Mouse (Mus musculus) MEL (cell line): ENCODE measurements at regions not wholly inside any gene's neighbourhood (a gene's known extent, or its start where the extent isn't known, plus 50 kb on each side); places are given as distances from the start of the nearest gene placed in this dataset.
A peak's percentile ranks its signal among the peaks of the same experiment; 100 is the strongest.

Source experiments
- DNase-seq: peaks from one replicate; pipeline ENCODE4 v3.0.0; 2011; ENCODE audit warnings: low read depth, low spot score
- H3K27ac ChIP-seq: 2 replicates; pipeline ENCODE4 v1.5.1; 2012; ENCODE audit warnings: low read depth, mild to moderate bottlenecking, control low read depth, low read length, moderate library complexity; ENCODE audit not compliant: control insufficient read depth
- H3K27me3 ChIP-seq, 2 experiments: fragments of 150-350 bp in 1 of 2; sonication (generic) in 1 of 2; 2 replicates each; pipeline ENCODE4 v1.6.1; 2012; ENCODE audit warnings: low read length in 2 of 2, mild to moderate bottlenecking in 2 of 2, improper control_type of control experiment in 1 of 2, moderate library complexity in 1 of 2; ENCODE audit not compliant: insufficient read depth in 2 of 2, control insufficient read depth in 1 of 2
- H3K36me3 ChIP-seq, 2 experiments: 2 replicates each; pipeline ENCODE4 v1.6.1; 2012 to 2014; ENCODE audit warnings: low read length in 2 of 2, improper control_type of control experiment in 1 of 2, inconsistent platforms in 1 of 2, mild to moderate bottlenecking in 1 of 2; ENCODE audit not compliant: insufficient read depth in 2 of 2, control insufficient read depth in 1 of 2
- H3K4me1 ChIP-seq, 2 experiments: fragments of 150-350 bp in 1 of 2; sonication (generic) in 1 of 2; 2 replicates each; pipeline ENCODE4 v1.6.1; 2012; ENCODE audit warnings: low read length in 2 of 2, improper control_type of control experiment in 1 of 2, mild to moderate bottlenecking in 1 of 2; ENCODE audit not compliant: insufficient read depth in 2 of 2, control insufficient read depth in 1 of 2
- H3K4me3 ChIP-seq, 2 experiments: fragments of 150-350 bp in 1 of 2; sonication (generic) in 1 of 2; 2 replicates each; pipeline ENCODE4 v1.5.1; 2012; ENCODE audit warnings: low read depth in 2 of 2, low read length in 2 of 2, mild to moderate bottlenecking in 2 of 2, moderate library complexity in 2 of 2, control low read depth in 1 of 2, improper control_type of control experiment in 1 of 2; ENCODE audit not compliant: control insufficient read depth in 1 of 2, insufficient read depth in 1 of 2
- H3K79me2 ChIP-seq: 2 replicates; pipeline ENCODE4 v1.6.1; 2012; ENCODE audit warnings: mild to moderate bottlenecking, low read length, moderate library complexity; ENCODE audit not compliant: control insufficient read depth, poor library complexity, insufficient read depth
- H3K9ac ChIP-seq: 2 replicates; pipeline ENCODE4 v1.6.1; 2012; ENCODE audit warnings: low read depth, mild to moderate bottlenecking, control low read depth, low read length, moderate library complexity; ENCODE audit not compliant: control insufficient read depth, poor library complexity, severe bottlenecking
- H3K9me3 ChIP-seq: fragments of 150-350 bp; sonication (generic); replicated peaks from 2 replicates; pipeline ENCODE4 v1.6.1; 2012; ENCODE audit warnings: mild to moderate bottlenecking, low read length, improper control_type of control experiment, moderate library complexity; ENCODE audit not compliant: insufficient read depth
- BHLHE40 ChIP-seq: IDR thresholded peaks from 2 replicates; pipeline ENCODE4 v1.6.1; 2012; ENCODE audit warnings: low read depth, mild to moderate bottlenecking, inconsistent platforms, low read length, improper control_type of control experiment, borderline replicate concordance
- CHD1 ChIP-seq: IDR thresholded peaks from 2 replicates; pipeline ENCODE4 v1.6.1; 2012; ENCODE audit warnings: low read depth, mild to moderate bottlenecking, inconsistent platforms, low read length, improper control_type of control experiment
- CTCF ChIP-seq, 3 experiments: IDR thresholded peaks in 2 of 3; conservative IDR thresholded peaks in 1 of 3; 2 replicates each; pipeline ENCODE4 v1.5.1; 2011 to 2012; ENCODE audit warnings: low read length in 3 of 3, low read depth in 2 of 3, mild to moderate bottlenecking in 2 of 3, improper control_type of control experiment in 1 of 3, inconsistent platforms in 1 of 3, mixed read lengths in 1 of 3, moderate library complexity in 1 of 3; ENCODE audit not compliant: control insufficient read depth in 1 of 3, insufficient read depth in 1 of 3, poor library complexity in 1 of 3, severe bottlenecking in 1 of 3
- E2F4 ChIP-seq: IDR thresholded peaks from 2 replicates; pipeline ENCODE4 v1.6.1; 2011; ENCODE audit warnings: low read depth, low read length, improper control_type of control experiment, borderline replicate concordance
- ETS1 ChIP-seq: IDR thresholded peaks from 2 replicates; pipeline ENCODE4 v1.6.1; 2012; ENCODE audit warnings: low read depth, mild to moderate bottlenecking, inconsistent platforms, low read length, improper control_type of control experiment, moderate library complexity
- GABPA ChIP-seq: IDR thresholded peaks from 2 replicates; pipeline ENCODE4 v1.6.1; 2012; ENCODE audit warnings: low read depth, mild to moderate bottlenecking, inconsistent platforms, low read length, improper control_type of control experiment, moderate library complexity
- HCFC1 ChIP-seq: IDR thresholded peaks from 2 replicates; pipeline ENCODE4 v1.6.1; 2012; ENCODE audit warnings: low read depth, mild to moderate bottlenecking, inconsistent platforms, low read length, improper control_type of control experiment, moderate library complexity
- MAX ChIP-seq: IDR thresholded peaks from 2 replicates; pipeline ENCODE4 v1.6.1; 2011; ENCODE audit warnings: low read length, improper control_type of control experiment
- MEF2A ChIP-seq: IDR thresholded peaks from 2 replicates; pipeline ENCODE4 v1.6.1; 2014; ENCODE audit warnings: low read depth, mild to moderate bottlenecking, inconsistent platforms, low read length, improper control_type of control experiment; ENCODE audit not compliant: poor library complexity, insufficient replicate concordance, severe bottlenecking; ENCODE audit errors: extremely low read depth
- MXI1 ChIP-seq: IDR thresholded peaks from 2 replicates; pipeline ENCODE4 v1.6.1; 2011; ENCODE audit warnings: mild to moderate bottlenecking, low read depth, low read length, improper control_type of control experiment
- MYB ChIP-seq: IDR thresholded peaks from 2 replicates; pipeline ENCODE4 v1.6.1; 2011; ENCODE audit warnings: mild to moderate bottlenecking, low read depth, low read length, improper control_type of control experiment
- NRF1 ChIP-seq: IDR thresholded peaks from 2 replicates; pipeline ENCODE4 v1.6.1; 2014; ENCODE audit warnings: low read depth, mild to moderate bottlenecking, inconsistent platforms, low read length, improper control_type of control experiment, moderate library complexity; ENCODE audit not compliant: poor library complexity, insufficient read depth, severe bottlenecking
- POLR2AphosphoS2 ChIP-seq: IDR thresholded peaks from 2 replicates; pipeline ENCODE4 v1.6.1; 2011; ENCODE audit warnings: low read length, improper control_type of control experiment
- USF1 ChIP-seq: IDR thresholded peaks from 2 replicates; pipeline ENCODE4 v1.6.1; 2014; ENCODE audit warnings: low read depth, mild to moderate bottlenecking, inconsistent platforms, low read length, improper control_type of control experiment, moderate library complexity
- USF2 ChIP-seq, 2 experiments: IDR thresholded peaks; 2 replicates each; pipeline ENCODE4 v1.6.1; 2011 to 2012; ENCODE audit warnings: improper control_type of control experiment in 2 of 2, low read length in 2 of 2, borderline replicate concordance in 1 of 2, inconsistent platforms in 1 of 2, low read depth in 1 of 2, mild to moderate bottlenecking in 1 of 2; ENCODE audit not compliant: insufficient read depth in 1 of 2
- ZC3H11A ChIP-seq: IDR thresholded peaks from 2 replicates; pipeline ENCODE4 v1.6.1; 2012; ENCODE audit warnings: low read depth, mild to moderate bottlenecking, inconsistent platforms, low read length, improper control_type of control experiment
- ZMIZ1 ChIP-seq: IDR thresholded peaks from 2 replicates; pipeline ENCODE4 v1.6.1; 2012; ENCODE audit warnings: low read depth, mild to moderate bottlenecking, inconsistent platforms, low read length, improper control_type of control experiment, moderate library complexity
- ZNF384 ChIP-seq: IDR thresholded peaks from 2 replicates; pipeline ENCODE4 v1.6.1; 2012; ENCODE audit warnings: low read depth, mild to moderate bottlenecking, inconsistent platforms, low read length, improper control_type of control experiment

DNA sequence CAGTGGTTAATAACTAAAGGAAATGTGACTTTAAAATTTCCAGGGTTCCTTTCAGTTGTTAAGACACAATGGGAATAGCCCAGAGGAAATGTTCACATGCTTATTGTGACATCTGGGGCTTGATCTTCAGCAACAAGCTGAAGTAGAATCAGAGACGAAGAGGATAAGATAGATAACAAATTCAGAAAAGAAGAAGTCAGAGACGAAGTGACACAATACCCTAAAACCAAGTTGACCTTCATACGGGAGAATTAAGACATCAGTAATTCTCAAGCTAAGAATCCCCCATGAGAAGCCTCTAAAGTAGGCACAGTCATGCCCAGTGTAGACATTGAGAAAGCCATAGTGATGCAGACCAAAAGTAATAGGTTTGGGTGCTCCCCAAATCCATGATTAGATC, 111.9 kb downstream of the Rassf9 start:
- TF ChIP-seq MXI1 (no peak), CTCF (IDR thresholded peaks at IDR 0.05 in 2 of 3, conservative IDR thresholded peaks at IDR 0.05 in 1 of 3; ENCODE audit: control insufficient read depth in 1 of 3, insufficient read depth in 1 of 3, low read depth in 2 of 3, low read length in 3 of 3, poor library complexity in 1 of 3, severe bottlenecking in 1 of 3) (no peak), MAX (no peak), NRF1 (no peak), ZMIZ1 (no peak), CHD1 (no peak), USF1 (no peak), POLR2AphosphoS2 (no peak), E2F4 (no peak), MYB (no peak), ETS1 (no peak), MEF2A (no peak), BHLHE40 (no peak), USF2 (IDR thresholded peaks at IDR 0.05; ENCODE audit: borderline replicate concordance in 1 of 2, insufficient read depth in 1 of 2, low read depth in 1 of 2, low read length in 2 of 2) (no peak), ZC3H11A (no peak), GABPA (no peak), HCFC1 (no peak)
- DNase-seq, result no peak
- Histone ChIP-seq H3K4me1 (no peaks in the 10 kb centered on the region), H3K4me3 (no peak overlapping the region), H3K9me3 (no peaks in the 10 kb centered on the region), H3K27ac (no peak overlapping the region), H3K27me3 (no peaks in the 10 kb centered on the region), H3K79me2 (no peaks in the 10 kb centered on the region), H3K36me3 (no peaks in the 10 kb centered on the region), H3K9ac (no peak overlapping the region)

DNA sequence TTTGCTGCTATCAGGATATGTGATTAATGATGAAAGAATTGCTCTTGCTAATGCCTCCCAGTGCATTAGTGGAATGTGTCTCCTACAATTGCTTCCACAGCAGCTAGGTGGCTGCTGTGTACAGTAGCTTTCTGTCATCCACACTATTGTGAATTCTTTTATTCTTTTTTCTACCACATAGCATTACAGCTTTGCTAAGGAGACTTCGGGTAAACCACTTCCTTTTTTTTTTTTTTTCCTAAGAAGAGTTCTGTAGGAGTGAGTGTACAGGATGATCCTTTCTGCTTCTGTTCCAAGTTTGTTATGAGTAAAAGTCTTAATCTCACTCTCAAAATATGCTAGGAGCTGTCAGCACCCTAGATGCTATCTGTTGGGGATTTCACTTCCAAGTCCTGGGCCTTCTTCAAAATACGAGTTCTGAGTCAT, 110.6 kb downstream of the Rassf9 start:
- peak; percentile 55 for TF ChIP-seq ZNF384
- TF ChIP-seq ETS1, result no peak
- Histone ChIP-seq H3K9me3 (no peaks in the 10 kb centered on the region), H3K4me3 (no peak overlapping the region), H3K27me3 (no peaks in the 10 kb centered on the region), H3K4me1 (no peaks in the 10 kb centered on the region), H3K9ac (no peak overlapping the region), H3K36me3 (no peaks in the 10 kb centered on the region), H3K79me2 (no peaks in the 10 kb centered on the region), H3K27ac (no peak overlapping the region)
- peak; percentile 14 for DNase-seq
